Mouse (Mus musculus) granulocyte monocyte progenitor cell, adult 5-6 weeks (primary cell): ENCODE data around the gene 3830406C13Rik. TPM values are rescaled to one million over a fixed set of nuclear protein-coding genes. Genes with fewer than 3 reads are reported as not detected.

Experiments used
- ATAC-seq: replicated peaks from 2 replicates; pipeline ENCODE4 v1.8.0; 2016; ENCODE audit warnings: mild to moderate bottlenecking, moderate TSS enrichment, inconsistent platforms; ENCODE audit not compliant: poor library complexity, severe bottlenecking
- total RNA-seq, 2 experiments: library from RNA; stranded (forward) in 1 of 2; stranded (reverse) in 1 of 2; fragments of 200-712, 200-1000 nt in 1 of 2; fragments of >200 nt in 1 of 2; fragmentation: Nextera tagmentation in 1 of 2; gene quantifications; 2 replicates each; pipeline ENCODE4 v1.2.3; 2014 to 2017

3830406C13Rik gene
- total RNA-seq, 2 experiments from 2014 or later: 30.8 to 58.7 TPM

- no peak for ATAC-seq
Observed at GRCm38 (mm10) chr14:12341789-12342457, 58.0 kb downstream of the 3830406C13Rik start.

GRCm38 (mm10) chr14:12342458-12343131 lies 58.6 kb downstream of the 3830406C13Rik start:
- ATAC-seq: no peak

GRCm38 (mm10) chr14:12343451-12343941 lies 59.5 kb downstream of the 3830406C13Rik start:
- ATAC-seq: no peak

GRCm38 (mm10) chr14:12344061-12344745 lies 60.2 kb downstream of the 3830406C13Rik start:
- ATAC-seq: no peak

- no peak for ATAC-seq
Observed at GRCm38 (mm10) chr14:12344746-12345240, 60.8 kb downstream of the 3830406C13Rik start.

GRCm38 (mm10) chr14:12345241-12345921 lies 61.4 kb downstream of the 3830406C13Rik start:
- ATAC-seq: no peak

- no peak for ATAC-seq
Observed at GRCm38 (mm10) chr14:12346011-12346864, 62.3 kb downstream of the 3830406C13Rik start.

GRCm38 (mm10) chr14:12346865-12347600 lies 63.1 kb downstream of the 3830406C13Rik start:
- no peak for ATAC-seq

GRCm38 (mm10) chr14:12348089-12348488 lies 64.1 kb downstream of the 3830406C13Rik start, which contains the start of gene Fezf2:
Fezf2 (minus strand) TSS chr14:12348189.
- ATAC-seq: no peak

GRCm38 (mm10) chr14:12349334-12350090 lies 65.5 kb downstream of the 3830406C13Rik start:
- no peak for ATAC-seq

GRCm38 (mm10) chr14:12350271-12350916 lies 66.4 kb downstream of the 3830406C13Rik start:
- ATAC-seq: no peak

Other genes starting within 250 kb of the 3830406C13Rik start
- 0.70 TPM in 1 of 2 replicates, not detected in the other for gene Gm49355, start 197 bp upstream of the 3830406C13Rik start, total RNA-seq (2014; fragmentation: Nextera tagmentation)
- not detected in 2 replicates for gene Gm49355, start 197 bp upstream of the 3830406C13Rik start, total RNA-seq (2017)
- not detected in 2 replicates for gene Fezf2, start 64.0 kb downstream of the 3830406C13Rik start, total RNA-seq (2014; fragmentation: Nextera tagmentation)
- gene Fezf2, start 64.0 kb downstream of the 3830406C13Rik start, total RNA-seq (2017): not detected in 2 replicates